Mouse (Mus musculus) right cerebral cortex, postnatal 25 days (tissue): ENCODE data around the gene Stxbp1.

ENCODE experiments used
- DNase-seq: peaks from one replicate; pipeline ENCODE4 v3.0.0; 2022

Stxbp1 gene

DNA sequence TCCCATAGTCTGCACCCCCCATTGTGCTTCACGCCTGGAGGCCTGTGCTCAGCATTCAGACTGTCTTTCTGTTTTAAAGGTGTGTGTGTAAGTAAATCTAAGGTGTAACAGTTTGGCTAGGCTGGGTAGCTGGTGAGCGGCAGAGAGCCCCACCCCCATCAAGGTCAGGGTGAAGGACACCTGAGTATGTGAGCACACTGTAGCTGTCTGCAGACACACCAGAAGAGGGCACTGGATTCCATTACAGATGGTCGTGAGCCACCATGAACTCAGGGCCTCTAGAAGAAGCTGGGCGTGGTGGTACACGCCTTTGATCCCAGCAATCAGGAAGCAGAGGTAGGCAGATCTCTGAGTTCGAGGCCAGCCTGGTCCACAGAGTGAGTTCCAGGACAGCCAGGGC, 65.3 kb downstream of the Stxbp1 start:
- no peak for DNase-seq

DNA sequence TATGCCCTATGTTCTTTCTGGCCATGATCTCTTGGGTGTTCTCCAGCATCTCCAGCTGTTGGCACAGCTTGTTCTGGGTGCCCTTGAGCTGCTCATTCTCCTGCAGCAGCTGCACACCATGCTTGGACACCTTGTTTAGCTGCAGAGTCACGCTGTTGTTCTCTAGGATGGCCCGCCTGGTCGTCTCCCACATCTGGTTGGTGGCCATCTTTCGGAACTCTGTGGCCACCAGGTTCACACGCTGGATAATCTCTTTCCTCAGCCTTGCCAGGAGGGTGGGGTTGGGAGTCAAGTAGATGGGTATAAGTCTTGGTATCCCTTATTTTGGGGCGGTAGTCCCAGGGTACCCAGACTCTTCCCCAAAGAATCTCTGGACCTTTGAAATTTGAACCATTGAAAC, 67.3 kb downstream of the Stxbp1 start:
- no peak for DNase-seq

DNA sequence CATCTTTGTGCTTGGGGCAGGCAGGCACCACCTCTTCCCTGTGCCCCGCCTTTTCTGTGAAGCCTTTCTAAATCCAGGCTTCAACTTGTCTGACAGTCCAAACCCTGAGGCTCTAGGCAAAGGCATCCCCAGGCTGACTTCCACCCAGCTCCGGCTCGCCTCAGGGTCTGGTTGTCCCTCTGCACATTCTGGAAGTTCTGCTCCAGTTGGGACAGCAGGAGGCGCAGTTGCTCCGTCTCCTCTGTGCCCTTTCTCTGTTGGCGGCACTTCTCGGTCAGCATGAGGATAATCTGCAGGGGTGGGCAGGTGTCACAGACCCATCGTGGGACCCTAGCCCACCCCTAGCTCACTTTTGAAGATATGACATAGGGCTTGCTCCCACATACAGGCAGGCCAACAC, 67.9 kb downstream of the Stxbp1 start:
- DNase-seq: peak; percentile 51

DNA sequence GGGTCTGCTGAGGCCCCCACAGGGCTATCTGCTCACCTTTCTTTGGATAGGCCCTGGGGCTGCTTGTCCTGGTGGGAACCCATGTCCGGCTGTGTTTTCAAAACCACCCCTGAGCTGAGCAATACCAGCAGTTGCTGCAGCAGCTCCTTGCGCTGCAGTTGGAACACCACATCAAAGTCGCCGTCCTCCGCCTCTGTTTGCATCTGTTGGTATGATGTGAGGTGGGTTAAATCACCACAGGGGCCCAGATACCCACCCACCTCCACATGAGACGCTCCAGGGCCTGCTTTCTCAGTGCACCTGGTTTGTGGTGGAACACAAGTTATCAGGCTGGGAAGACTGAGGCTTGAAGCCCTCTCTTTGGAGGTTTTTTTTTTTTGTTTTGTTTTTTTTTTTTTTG, 69.0 kb downstream of the Stxbp1 start:
- no peak for DNase-seq

DNA sequence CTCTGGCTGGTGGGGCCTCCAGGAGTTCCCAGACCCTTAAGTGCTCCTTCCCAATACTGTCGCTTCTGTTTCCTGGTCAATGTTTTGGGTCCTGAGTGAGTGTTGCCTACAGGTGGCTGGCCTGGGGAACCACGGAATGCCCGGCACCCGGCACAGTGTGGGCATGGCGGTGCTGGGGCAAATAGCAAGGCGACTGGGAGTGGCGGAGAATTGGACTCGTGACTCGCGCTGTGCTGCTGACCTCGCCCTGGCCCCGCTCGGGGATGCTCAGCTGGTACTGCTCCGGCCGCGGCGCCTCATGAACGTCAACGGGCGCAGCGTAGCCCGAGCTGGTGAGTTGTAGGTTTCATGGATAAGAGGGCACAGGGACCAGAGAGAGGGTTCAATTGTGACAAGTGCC, 70.9 kb downstream of the Stxbp1 start:
- no peak for DNase-seq

DNA sequence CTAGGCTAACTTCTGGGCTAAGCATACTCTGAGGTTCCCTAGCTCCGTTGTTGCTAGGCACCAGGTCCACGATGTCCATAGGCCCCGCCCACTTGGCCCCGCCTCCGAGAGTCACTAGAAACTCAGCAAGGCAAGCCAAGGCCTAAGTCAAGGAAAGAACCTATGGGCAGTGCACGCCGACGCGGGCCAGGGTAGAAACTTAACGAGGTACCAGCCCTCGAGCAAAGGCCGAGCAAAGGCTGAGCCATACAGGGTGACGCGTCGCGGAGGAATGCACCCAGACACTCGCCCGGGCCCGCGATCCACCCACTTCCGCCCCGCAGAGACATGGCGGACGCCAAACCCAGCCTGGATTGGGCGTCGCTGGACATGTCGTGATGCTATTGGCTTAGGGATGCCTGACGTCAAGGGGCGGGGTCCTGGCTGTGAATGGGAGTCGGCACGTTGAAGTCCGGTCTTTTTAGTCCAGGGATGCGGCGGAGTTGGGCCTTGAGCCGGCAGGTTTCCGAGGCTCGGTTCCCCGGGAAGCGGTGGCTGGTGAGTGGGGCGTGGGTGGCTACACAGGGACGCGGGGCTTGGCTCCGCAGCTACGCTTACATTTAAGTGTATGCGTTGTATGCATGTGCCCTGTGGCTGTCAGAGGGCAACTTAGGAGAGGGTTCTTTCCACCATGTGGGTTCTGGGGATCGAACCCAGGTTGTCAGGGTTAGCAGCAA, 71.5 kb downstream of the Stxbp1 start, which contains the start of the genes Ttc16 and Ptrh1:
Gene Ttc16 (minus strand): TSS at position 275 of the 716 bp plus-strand sequence.
Gene Ptrh1 (plus strand): TSS at position 428 of the 716 bp plus-strand sequence.
- DNase-seq: peak; percentile 97

DNA sequence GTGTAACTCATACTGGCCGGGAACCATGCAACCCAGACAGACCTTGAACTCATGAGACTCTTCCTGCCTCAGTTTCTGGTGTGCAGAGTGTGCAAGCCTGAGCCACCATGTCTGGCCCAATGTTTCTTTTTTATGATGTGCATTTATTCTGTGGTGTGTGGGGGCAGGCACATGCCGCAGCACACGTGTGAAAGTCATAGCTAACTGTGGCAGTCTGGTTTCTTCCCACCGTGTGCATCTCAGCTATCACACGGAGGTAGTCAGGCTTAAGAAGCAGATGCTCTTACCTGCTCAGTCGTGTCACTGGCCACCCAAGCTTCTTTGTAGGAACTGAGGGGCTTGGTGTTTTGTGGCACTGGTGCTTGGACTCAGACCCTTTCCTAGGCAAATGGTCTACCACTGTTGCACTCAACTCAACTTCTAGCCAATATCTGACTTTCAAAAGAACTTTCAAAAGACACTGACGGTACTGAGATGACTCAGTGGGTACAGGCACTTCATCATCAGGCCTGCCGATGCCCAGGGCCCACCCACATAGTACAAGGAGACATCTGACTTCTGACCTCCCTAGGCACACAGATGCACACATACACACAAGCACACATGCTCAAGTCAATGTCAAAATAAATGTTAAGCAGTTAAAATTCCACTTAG, 74.3 kb downstream of the Stxbp1 start:
- no peak for DNase-seq

DNA sequence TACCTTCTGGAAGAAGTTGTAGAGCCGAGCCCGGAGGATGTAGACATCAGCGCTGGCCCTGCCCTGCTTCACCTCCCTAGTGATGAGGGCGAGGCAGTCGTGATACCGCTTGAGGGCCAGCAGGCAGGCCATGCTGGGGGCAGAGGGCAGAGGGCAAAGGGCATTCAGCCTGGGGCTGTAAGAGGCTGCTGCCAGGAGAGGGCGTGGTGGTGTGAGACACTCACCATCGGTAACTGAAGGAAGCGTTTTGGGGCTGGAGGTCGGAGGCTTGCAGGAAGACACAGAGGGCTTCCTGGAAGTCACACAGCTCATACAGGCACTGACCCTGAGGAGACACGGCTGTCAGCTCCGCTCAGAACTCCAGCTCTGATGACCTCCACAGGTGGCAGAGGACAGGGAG, 75.2 kb downstream of the Stxbp1 start:
- DNase-seq: no peak

DNA sequence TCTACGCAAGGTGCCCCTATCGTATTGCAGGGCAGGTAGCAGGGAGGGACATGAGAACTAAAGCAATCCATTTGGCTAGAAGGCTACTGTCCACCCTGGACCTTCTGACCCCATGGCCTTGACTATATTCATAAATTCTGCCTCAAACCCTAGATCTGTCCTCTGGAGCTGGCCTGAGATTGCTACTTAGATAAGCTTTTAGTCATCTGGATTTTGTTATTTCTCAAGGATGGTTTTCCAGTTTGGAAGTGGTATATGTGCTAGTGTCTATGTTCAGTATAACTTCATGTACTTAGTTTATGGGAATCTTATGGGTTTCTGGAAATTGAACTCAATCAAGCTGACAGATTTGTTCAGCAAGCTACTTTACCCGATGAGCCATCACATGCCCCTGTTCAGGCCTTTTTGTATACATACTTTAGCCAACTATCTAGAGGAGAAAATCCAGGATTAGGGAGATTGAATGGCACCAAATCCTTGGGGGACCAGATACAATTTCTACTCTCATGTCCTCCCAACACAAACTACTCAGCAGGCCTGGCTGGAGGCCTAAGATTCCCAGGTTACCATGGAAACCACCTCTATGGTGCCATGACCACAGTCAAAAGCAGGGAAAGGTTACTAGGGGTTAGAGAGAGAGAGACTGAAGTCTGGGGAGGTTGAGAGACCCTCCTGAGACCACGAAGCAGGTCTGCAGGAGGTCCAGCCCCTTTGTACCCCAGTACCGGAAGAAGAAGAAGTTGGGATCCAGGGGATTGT, 77.5 kb downstream of the Stxbp1 start:
- no peak for DNase-seq

DNA sequence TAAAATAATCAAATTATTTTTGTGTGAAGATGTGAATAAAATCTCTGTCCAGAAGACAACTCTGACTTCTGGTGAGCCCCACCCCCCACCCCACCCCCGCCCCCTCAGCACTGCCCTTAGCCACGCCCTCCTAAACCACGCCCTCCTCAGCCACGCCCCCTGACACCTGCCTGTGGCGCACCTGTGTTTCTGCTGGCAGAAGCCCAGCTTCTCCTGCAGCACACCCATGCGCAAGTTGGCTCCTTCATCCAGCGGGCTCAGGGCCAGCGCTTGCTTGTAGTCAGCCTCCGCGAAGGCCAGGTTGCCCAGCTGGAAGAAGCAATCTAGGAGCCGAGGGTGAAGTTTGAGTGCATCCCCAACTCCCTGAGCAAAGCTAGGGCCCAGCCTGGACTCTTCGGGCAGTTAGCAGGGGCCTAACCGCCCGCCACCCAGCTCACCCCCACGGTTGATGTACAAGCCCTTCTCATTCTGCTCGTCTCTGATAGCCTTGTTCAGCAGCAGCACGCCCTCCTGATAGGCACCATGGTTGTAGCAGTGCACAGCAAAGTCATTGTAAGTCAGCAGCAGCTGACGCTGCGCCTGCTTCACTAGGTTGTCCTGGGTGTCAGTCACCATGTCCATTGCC, 78.3 kb downstream of the Stxbp1 start:
- no peak for DNase-seq

DNA sequence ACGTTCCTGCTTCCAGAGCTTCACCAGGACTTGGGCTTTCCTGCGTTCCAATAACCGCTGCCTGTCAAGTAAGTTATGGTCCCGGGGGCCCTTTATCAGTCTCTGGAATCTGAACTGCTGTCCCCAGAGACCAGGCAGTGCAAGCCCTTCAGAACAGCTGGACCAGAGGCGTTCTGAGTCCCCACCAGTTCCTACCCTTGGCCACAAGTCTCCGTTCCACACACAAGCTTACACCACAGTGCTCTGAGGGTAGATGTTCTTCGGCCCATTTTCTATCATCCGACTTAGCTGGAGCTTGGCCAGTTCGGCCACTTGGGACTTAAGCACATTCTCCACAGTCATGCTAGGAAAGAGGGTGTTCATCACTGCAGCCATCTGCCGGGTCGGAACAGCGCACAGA, 79.8 kb downstream of the Stxbp1 start:
- no peak for DNase-seq

DNA sequence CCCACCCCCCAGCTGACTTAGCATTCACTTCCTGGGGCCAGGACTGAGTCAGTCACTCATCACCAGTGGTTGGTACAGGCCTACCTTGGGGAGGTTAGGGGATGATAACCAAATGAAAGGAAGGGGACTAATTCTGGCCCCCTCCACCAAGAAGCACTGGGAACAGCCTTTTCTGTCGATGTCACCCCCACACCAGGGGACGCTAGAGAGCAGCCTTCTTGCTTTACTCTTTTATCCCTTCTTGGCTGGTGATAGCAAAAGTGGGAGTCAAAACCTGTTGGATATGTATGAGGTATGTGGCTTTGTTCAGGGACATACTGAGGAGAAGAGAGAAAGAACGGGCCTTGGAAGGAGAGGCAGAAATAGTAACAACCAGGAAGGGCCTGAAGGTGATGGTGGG, 83.7 kb downstream of the Stxbp1 start:
- DNase-seq: no peak

DNA sequence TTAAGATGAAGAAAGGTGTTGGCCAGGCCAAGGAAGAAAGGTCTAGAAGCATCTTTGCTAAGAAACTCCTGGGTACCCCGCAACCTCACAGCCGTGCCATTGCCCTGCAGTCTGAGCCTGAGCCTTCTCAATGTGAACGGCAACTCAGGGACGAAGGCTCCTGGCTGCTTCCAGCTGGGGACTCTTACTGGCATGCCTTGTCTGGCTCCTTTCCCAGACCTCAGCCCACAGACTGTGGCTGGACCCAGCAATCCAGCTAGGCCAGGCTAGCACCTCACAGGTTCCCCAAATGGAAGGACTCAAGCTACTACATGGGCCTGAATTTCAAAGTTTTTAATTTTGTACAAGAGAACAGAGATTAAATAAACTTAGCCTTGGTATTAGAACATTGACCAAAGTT, 85.2 kb downstream of the Stxbp1 start:
- DNase-seq: no peak

DNA sequence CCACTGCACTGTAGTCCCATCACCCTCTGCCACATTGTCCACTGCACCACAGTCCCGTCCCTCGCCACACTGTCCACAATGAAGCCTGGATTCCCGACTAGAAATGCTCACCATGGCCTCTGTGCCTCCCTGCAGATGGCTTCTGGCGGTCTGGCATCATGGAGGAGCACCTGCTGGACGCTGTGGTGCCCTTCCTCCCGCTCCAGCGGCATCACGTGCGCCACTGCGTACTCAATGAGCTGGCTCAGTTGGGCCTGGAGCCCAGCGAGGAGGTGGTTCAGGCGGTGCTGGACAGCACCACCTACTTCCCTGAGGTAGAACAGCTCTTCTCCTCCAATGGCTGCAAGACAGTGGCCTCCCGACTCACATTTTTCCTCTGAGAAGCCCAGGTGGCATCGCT, 85.7 kb downstream of the Stxbp1 start:
- peak; percentile 37 for DNase-seq

DNA sequence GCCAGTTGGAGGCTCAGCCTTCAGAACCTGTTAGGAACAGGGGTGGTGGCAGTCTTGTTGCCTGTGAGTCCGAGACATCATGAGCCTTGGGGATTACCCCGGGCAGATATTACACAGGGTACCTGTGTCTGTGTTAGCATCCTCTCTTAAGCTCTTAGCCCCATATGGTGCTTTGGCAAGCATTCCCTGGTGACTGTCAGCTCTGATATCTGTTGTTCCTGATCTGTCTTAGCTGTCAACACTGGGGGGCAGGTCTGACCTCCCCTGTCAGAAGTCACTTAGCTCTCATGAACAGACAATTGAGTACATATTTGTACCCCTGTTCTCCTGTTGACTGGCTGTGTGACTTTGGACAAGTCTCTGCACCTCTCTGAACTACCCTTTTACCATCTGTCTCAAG, 88.0 kb downstream of the Stxbp1 start:
- no peak for DNase-seq

DNA sequence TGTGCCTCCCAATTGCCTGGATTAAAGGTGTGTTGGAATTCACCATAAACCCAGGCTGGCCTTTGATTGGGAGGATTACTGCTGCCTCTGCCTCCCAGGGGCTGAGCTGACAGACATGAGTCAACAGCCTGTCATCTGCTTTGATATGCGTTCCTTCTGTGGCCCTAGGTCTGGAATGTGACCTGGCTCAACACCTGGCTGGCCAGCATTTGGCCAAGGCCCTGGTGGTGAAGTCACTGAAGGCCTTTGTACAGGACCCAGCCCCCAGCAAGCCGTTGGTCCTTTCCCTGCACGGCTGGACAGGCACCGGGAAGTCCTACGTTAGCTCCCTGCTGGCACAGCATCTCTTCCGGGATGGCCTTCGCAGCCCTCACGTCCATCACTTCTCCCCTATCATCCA, 88.5 kb downstream of the Stxbp1 start:
- no peak for DNase-seq

DNA sequence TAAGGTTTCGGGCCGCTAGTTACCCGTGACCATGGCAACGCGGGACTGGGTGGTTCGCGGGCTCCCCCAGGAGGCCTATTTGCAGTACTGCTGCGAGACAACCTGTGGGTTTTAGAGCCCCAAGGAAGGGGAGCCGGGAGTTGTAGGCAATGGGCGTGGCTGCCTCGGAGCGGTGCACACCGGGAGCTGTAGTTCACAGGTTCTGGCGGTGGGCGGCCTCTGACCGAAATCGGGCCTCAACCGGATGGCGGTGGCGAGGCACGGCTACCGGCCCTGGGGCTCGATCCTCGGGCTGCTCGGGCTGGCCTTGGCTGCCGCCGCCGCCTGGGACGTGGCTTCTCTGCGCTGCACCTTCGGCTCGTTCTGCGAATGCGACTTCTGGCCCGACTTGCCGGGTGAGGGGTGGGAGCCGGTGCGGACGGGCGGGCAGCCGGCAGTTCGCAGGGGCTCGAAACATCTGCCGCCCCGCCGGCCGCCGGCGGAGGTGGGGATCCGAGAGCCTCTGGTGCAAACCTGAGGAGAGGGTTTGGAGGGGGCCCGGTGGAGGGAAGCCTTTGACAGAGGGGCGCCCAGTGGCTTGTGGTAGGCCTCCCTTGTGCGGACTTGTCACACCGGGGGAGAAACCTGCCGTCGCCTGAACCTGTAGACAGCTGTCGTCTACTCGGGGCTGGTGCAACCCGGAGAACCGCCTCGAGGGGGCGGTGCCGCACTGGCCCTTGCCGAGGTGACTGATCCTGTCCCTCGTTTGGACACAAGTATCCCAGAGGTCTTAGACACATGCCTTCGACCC, 89.8 kb downstream of the Stxbp1 start, which contains the start of gene Tor2a:
Gene Tor2a (plus strand): TSS at position 179 of the 790 bp plus-strand sequence.
- DNase-seq: peak; percentile 96

DNA sequence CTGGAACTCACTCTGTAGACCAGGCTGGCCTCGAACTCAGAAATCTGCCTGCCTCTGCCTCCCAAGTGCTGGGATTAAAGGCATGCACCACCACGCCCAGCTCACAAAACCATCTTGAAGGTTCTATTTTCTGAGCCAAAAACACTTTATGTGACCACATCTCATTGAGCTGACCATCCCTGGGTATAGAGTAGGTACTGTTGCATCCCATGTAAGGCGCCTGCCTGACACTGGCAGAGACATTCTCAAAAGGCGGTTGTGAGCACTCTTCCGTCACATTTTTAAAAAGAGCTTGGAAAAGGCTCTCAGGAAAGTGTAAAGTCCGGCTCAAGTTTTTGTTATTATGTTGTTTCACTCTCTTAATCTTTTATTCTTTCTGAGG, 90.4 kb downstream of the Stxbp1 start:
- DNase-seq: no peak

DNA sequence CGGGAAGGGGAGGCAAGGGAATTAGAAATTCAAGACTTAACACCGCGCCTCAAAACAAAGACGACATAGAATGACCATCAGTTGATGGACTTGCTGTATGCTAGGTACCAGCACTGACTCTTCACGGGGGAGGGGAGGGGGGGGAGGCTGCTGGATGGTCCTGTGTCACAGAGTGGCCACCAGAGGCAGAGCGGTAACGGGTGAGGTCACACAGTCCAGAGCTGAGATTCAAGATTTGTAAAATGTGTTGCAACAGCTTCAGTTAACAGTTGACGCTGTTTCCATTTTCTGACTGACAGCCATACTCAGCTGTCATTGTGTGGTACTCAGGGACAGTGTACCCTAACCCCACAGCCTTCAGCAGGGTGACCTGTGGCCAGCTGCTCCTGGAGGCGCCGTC, 94.9 kb downstream of the Stxbp1 start:
- no peak for DNase-seq

DNA sequence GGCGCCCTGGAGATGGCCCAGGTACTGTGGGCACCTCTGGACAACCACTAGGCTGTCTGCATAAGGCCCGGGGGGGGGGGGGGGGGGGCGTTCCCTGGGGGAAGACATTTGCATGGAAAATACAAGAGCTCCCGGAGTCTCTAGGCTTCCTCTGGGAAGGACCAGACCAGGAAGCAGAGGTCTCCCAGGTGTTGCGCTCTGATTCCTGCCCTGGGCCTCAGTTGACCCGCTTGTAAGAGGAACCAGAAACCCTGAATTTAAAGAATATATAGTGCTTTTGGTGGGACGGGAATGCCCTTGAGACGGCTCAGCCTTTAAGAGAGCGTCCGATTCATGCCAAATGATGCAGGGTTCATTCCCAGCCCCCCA, 95.4 kb downstream of the Stxbp1 start:
- DNase-seq: no peak

DNA sequence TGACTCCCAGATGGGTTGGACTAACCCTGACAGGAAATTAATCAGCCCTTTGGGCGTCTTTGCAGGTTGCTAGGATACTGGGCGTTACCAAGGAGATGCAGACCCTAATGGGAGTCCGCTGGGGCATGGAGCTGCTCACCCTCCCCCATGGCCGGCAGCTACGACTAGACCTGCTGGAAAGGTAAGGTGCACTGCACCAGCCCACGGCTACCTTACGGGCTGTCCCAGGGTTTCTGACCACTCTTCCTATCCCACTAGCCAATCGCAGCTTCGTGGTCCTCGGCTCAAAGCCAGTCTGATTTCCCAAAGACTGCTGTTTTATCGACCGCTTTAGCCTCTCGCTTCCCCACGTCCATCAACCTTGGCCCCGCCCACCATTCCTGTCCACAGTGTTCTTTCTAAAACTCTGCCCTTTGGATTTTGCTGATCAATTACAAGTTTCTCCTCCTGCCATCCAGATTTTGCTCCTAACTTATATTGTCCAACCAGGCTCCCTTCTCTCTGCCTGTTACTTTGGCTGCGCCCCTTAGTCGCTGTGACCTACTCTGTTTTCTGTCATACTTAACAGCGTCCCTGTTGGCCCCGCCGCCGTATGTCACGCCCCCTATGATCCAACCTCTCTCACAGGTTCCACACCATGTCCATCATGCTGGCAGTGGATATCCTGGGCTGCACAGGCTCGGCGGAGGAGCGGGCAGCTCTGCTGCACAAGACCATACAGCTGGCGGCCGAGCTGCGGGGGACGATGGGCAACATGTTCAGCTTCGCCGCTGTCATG, 96.0 kb downstream of the Stxbp1 start:
- no peak for DNase-seq

DNA sequence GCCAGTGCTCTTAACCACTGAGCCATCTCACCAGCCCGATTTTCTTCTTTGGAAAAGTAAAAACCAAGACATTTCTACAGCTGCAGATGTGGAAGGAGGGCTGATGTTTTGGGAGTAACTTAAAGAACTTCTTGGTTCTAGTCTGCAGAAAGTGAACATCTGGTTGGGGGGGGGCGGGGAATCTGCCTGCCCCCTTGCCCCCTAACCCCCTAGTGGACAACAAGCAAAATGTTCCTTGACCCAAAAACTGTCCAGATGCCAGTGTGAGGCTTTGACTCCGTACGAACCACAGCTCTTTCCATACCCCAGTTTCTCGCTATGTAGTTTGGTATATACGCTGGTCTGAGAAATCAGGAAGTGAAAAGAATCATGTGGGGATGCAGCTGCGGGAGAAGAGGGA, 96.8 kb downstream of the Stxbp1 start:
- DNase-seq: no peak
